Mouse (Mus musculus) heart, adult 2 months (tissue): ENCODE measurements around the gene Syk.

Source experiments
- CTCF ChIP-seq: fragments of 200-600 bp; IDR thresholded peaks from 2 replicates; pipeline ENCODE4 v1.8.1; 2022; ENCODE audit warnings: antibody characterized with exemption, mild to moderate bottlenecking, moderate library complexity
- POLR2A ChIP-seq: fragments of 200-500 bp; IDR thresholded peaks from 2 replicates; pipeline ENCODE4 v1.6.1; 2011; ENCODE audit warnings: mild to moderate bottlenecking, low read depth, low read length, control low read depth; ENCODE audit not compliant: insufficient read depth

DNA sequence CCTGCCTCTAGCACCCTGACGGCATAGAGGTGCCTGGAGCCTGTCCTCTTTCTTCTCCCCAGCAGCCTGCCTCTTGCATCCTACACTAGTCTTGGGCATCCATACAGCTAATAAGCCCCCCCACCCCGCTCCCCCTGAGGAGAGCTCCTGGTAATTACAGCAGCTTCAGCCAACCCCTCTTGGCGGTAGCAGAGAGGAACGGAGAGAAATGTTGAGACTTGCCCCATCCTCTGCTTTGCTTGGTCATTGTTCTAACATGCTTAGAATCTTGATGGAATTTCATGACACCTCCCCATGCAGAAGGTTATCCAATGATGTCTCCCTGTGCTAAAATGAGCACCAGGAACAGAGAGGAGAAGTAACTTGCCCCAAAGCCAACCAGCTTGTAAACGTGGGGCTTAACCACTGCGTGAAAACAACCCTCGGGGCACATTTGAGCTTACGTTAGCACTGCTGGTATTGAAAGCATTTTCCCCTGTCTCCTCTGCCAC, 40.9 kb upstream of the Syk start:
- TF ChIP-seq CTCF (no peak), POLR2A (no peak)
